Mouse (Mus musculus) erythroblast, adult 5-6 weeks (primary cell): ENCODE measurements around the gene Tspan10. TPM values are rescaled to one million over a fixed set of nuclear protein-coding genes. Genes with fewer than 3 reads are reported as not detected.
A peak's percentile ranks its signal among the peaks of the same experiment; 100 is the strongest.

Source experiments
- ATAC-seq: replicated peaks from 2 replicates; pipeline ENCODE4 v1.8.0; 2016; ENCODE audit warnings: moderate number of reproducible peaks, mild to moderate bottlenecking, moderate TSS enrichment, inconsistent platforms; ENCODE audit not compliant: poor library complexity, low FRiP score, severe bottlenecking
- total RNA-seq, 2 experiments: library from RNA; stranded (forward) in 1 of 2; stranded (reverse) in 1 of 2; fragments of 150-400 nt in 1 of 2; fragments of 200-764, 138-1000 nt in 1 of 2; gene quantifications; 2 replicates each; pipeline versions ENCODE4 v1.2.3 to v1.2.4; 2015 to 2017; ENCODE audit warnings: low replicate concordance in 2 of 2

Gene Tspan10
- total RNA-seq, 2 experiments from 2014 or later = 1.3 TPM; not detected in 1

DNA sequence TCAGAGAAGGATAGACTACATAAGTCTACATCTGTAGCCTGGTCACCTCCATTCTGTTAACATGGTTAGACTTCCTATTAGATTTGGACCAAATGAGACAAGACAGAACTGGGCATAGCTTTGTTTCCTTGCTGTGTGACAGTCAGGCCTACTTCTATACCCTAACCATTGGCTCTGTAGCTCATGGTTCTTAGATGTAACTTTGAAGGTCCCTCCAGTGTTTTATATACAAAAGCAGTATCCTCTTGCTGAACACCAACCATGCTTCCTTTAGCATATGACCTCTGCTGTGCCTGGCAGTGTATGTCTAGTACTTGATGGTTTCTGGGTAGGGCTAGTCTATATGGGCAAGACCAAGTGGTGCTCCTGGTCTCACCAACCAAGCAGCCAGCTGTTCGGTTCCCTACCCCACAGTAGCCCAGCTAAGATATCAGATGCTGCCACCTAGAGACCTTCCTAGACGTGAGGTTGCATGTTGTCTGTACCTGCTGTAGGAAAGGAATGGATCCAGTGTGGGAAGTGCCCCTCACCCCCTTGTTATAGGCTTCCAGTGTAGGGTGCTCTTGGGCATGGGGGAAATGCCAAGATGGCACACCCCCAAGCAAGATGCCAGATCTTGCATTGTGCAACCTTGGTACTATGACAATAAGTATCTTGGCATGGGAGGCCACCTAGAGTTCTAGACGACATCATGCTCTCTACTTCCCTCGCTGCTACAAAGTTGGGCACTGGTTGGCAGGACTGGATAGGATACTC, 48.0 kb downstream of the Tspan10 start:
- ATAC-seq = no peak

DNA sequence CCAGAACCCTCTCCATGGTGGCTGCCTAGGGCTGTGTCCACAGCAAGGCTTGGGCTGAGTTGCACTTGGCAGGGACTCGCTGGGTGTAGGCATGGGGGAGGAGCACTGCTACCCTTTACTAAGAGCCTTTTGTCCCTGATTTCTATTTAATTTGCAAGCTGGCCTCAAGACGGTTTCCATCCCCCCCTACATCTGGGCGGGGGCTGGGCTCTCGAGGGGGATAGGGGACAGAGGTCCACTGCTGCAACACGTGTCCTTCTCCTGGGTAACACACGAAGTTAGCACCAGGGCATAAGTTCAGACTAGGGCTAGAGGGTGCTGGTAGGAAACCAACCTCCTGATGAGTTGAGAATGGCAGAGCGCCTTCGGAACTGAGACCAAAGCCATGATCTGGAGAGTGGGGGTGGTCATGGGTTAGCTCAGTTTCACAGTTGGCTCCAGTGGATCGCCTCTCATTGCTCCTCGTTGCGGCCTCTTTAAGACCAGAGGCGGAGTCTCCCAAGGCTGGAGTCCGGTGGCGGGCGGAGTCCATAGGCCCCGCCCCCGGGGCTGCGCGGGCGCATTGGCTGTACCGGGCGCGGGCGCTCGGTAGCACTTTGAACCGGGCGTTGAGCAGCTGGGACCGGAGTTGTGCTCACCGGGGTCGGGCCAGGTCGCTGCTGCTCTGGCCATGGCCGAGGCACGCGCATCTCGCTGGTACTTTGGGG, 49.0 kb downstream of the Tspan10 start, which contains the start of gene Slc25a10:
Gene Slc25a10 (plus strand): TSS at position 524 of the 707 bp plus-strand sequence.
- peak; percentile 83 for ATAC-seq

DNA sequence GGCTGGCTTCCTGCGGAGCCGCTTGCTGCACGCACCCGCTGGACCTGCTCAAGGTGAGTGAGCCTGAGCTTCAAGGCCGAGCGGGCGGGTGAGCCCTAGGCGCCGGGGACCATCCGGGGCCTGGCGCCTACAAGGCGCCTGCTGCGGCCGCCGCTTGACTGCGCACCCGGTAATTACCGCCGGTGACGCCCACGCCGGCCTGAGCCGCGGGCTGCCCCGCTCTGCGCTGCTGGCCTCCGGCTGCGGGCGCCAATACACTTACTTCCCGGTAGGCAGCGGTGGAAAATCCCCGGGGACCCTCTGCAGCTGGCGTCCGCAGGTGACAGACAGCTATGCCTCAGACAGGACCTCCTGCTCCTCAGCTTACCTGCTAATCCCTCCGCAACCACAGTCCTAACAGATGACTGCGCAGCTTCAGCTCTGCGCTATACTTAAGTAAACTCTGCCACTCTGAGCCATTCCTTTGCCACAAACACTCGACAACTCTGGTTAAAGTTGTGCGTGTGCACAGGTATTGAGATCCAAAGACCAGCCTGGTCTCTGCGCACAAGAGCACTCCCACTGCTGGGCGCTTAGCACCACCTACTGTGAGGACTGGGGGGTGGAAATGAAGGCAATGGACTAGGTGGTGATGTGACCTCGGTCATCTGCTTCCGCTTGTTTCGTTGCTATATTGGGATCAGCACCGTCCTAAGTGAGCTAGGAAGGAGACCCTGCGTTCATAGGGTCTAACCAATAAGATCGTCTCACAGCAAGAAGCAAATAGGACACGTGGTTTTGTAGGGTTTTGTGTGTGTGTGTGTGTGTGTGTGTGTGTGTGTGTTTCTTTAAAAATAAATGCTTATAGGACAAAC, 49.8 kb downstream of the Tspan10 start:
- ATAC-seq = peak; percentile 57

DNA sequence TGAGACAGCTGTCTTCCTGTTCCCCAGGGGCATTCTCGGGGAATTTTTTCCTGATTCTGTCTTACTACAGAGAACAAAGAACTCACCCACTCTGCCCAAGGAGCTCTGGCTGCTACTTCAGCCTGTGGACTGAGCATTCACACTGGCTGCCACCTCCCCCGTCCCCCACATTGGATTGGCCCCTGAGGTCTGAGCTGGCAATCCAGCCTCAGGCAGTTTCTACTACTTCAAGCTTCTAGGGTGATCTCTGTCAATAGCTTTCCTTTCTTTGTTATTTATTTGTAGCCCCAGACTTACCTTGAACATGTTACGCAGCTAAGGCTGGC, 50.4 kb downstream of the Tspan10 start:
- no peak for ATAC-seq

DNA sequence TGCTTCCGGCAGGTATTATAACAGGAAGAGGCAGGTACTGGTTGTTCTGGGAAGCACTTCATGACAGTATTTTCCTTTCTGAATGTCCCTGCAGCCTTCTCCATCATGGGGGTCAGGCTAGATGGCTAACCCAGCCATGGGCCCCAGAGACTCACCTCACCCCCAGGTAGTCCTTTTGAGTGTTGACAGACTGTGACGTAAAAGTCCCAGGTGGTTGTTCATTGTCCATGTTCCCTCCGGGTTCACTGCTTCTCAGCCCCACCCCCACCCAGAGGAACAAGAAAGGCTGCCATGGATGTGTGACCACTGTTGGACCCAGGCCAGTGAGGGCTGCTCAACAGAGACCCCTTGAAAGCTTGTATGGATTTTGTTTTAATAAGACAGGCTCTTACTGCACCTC, 50.9 kb downstream of the Tspan10 start:
- ATAC-seq = no peak

DNA sequence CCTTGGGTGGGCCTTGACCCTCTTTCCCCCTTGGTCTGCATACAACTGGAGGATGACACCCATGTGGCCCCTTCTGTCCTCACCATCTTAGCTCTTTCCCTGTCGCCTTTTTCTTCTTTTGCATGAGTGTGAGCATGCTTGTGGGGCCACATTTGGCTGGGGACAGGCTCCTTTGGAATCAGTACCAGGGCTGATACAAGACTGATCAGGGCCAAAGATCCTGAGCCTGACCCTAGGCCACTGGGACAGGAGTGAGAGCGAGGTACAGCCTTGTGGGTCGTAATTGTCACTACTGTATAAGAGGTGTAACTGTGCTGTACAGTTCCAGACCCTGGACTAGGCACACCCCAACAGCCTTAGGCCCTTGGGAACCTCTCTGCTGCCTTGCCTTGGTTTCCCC, 51.5 kb downstream of the Tspan10 start:
- ATAC-seq = no peak

Other genes with a start within 250 kb of the Tspan10 start
- 2.1 and 3.3 TPM in 2 replicates for gene Bahcc1, start 209.7 kb upstream of the Tspan10 start, total RNA-seq (2015; ENCODE audit: low replicate concordance)
- gene Bahcc1, start 209.7 kb upstream of the Tspan10 start, total RNA-seq (2017; ENCODE audit: low replicate concordance) = 0.84 and 2.0 TPM in 2 replicates
- gene Actg1, start 94.1 kb upstream of the Tspan10 start, total RNA-seq (2015; ENCODE audit: low replicate concordance) = 637 and 655 TPM in 2 replicates
- gene Actg1, start 94.1 kb upstream of the Tspan10 start, total RNA-seq (2017; ENCODE audit: low replicate concordance) = 301 and 341 TPM in 2 replicates
- gene Fscn2, start 81.1 kb upstream of the Tspan10 start, total RNA-seq (2015; ENCODE audit: low replicate concordance) = not detected in 2 replicates
- not detected in 2 replicates for gene Fscn2, start 81.1 kb upstream of the Tspan10 start, total RNA-seq (2017; ENCODE audit: low replicate concordance)
- 0.96 and 3.6 TPM in 2 replicates for gene Faap100, start 63.9 kb upstream of the Tspan10 start, total RNA-seq (2015; ENCODE audit: low replicate concordance)
- 1.4 and 2.9 TPM in 2 replicates for gene Faap100, start 63.9 kb upstream of the Tspan10 start, total RNA-seq (2017; ENCODE audit: low replicate concordance)
- 16.1 and 17.6 TPM in 2 replicates for gene Nploc4, start 4.9 kb upstream of the Tspan10 start, total RNA-seq (2015; ENCODE audit: low replicate concordance)
- 24.6 and 31.8 TPM in 2 replicates for gene Nploc4, start 4.9 kb upstream of the Tspan10 start, total RNA-seq (2017; ENCODE audit: low replicate concordance)
- gene Pde6g, start 10.9 kb downstream of the Tspan10 start, total RNA-seq (2015; ENCODE audit: low replicate concordance) = not detected in 2 replicates
- gene Pde6g, start 10.9 kb downstream of the Tspan10 start, total RNA-seq (2017; ENCODE audit: low replicate concordance) = not detected in 2 replicates
- 7.3 TPM in 1 of 2 replicates, not detected in the other for gene Oxld1, start 15.4 kb downstream of the Tspan10 start, total RNA-seq (2015; ENCODE audit: low replicate concordance)
- gene Oxld1, start 15.4 kb downstream of the Tspan10 start, total RNA-seq (2017; ENCODE audit: low replicate concordance) = 6.1 and 6.9 TPM in 2 replicates
- 1.5 and 2.1 TPM in 2 replicates for gene Ccdc137, start 15.5 kb downstream of the Tspan10 start, total RNA-seq (2015; ENCODE audit: low replicate concordance)
- 1.5 and 16.8 TPM in 2 replicates for gene Ccdc137, start 15.5 kb downstream of the Tspan10 start, total RNA-seq (2017; ENCODE audit: low replicate concordance)
- gene Arl16, start 25.0 kb downstream of the Tspan10 start, total RNA-seq (2015; ENCODE audit: low replicate concordance) = 4.2 and 5.9 TPM in 2 replicates
- 3.3 TPM in 1 of 2 replicates, not detected in the other for gene Arl16, start 25.0 kb downstream of the Tspan10 start, total RNA-seq (2017; ENCODE audit: low replicate concordance)
- 12.1 and 16.1 TPM in 2 replicates for gene Mrpl12, start 42.0 kb downstream of the Tspan10 start, total RNA-seq (2015; ENCODE audit: low replicate concordance)
- gene Mrpl12, start 42.0 kb downstream of the Tspan10 start, total RNA-seq (2017; ENCODE audit: low replicate concordance) = 12.1 and 15.6 TPM in 2 replicates
- gene Slc25a10, start 49.2 kb downstream of the Tspan10 start, total RNA-seq (2015; ENCODE audit: low replicate concordance) = 6.9 and 11.1 TPM in 2 replicates
- 4.7 and 6.0 TPM in 2 replicates for gene Slc25a10, start 49.2 kb downstream of the Tspan10 start, total RNA-seq (2017; ENCODE audit: low replicate concordance)
- gene Gcgr, start 88.1 kb downstream of the Tspan10 start, total RNA-seq (2015; ENCODE audit: low replicate concordance) = not detected in 2 replicates
- gene Gcgr, start 88.1 kb downstream of the Tspan10 start, total RNA-seq (2017; ENCODE audit: low replicate concordance) = not detected in 2 replicates
- 8.1 and 17.6 TPM in 2 replicates for gene Mcrip1, start 107.1 kb downstream of the Tspan10 start, total RNA-seq (2015; ENCODE audit: low replicate concordance)
- 3.2 and 9.6 TPM in 2 replicates for gene Mcrip1, start 107.1 kb downstream of the Tspan10 start, total RNA-seq (2017; ENCODE audit: low replicate concordance)
- not detected in 2 replicates for gene Ppp1r27, start 108.5 kb downstream of the Tspan10 start, total RNA-seq (2015; ENCODE audit: low replicate concordance)
- gene Ppp1r27, start 108.5 kb downstream of the Tspan10 start, total RNA-seq (2017; ENCODE audit: low replicate concordance) = not detected in 2 replicates
- gene P4hb, start 130.6 kb downstream of the Tspan10 start, total RNA-seq (2015; ENCODE audit: low replicate concordance) = 108 and 148 TPM in 2 replicates
- 136 and 145 TPM in 2 replicates for gene P4hb, start 130.6 kb downstream of the Tspan10 start, total RNA-seq (2017; ENCODE audit: low replicate concordance)
- 101 and 127 TPM in 2 replicates for gene Arhgdia, start 139.0 kb downstream of the Tspan10 start, total RNA-seq (2015; ENCODE audit: low replicate concordance)
- 35.7 and 38.1 TPM in 2 replicates for gene Arhgdia, start 139.0 kb downstream of the Tspan10 start, total RNA-seq (2017; ENCODE audit: low replicate concordance)
- 60.6 and 67.8 TPM in 2 replicates for gene Alyref, start 155.7 kb downstream of the Tspan10 start, total RNA-seq (2015; ENCODE audit: low replicate concordance)
- gene Alyref, start 155.7 kb downstream of the Tspan10 start, total RNA-seq (2017; ENCODE audit: low replicate concordance) = 86.1 and 86.4 TPM in 2 replicates
- gene Anapc11, start 155.8 kb downstream of the Tspan10 start, total RNA-seq (2015; ENCODE audit: low replicate concordance) = 15.0 and 16.9 TPM in 2 replicates
- 0.56 and 6.5 TPM in 2 replicates for gene Anapc11, start 155.8 kb downstream of the Tspan10 start, total RNA-seq (2017; ENCODE audit: low replicate concordance)
- not detected in 2 replicates for gene Npb, start 165.8 kb downstream of the Tspan10 start, total RNA-seq (2015; ENCODE audit: low replicate concordance)
- not detected in 2 replicates for gene Npb, start 165.8 kb downstream of the Tspan10 start, total RNA-seq (2017; ENCODE audit: low replicate concordance)
- gene Pcyt2, start 175.3 kb downstream of the Tspan10 start, total RNA-seq (2015; ENCODE audit: low replicate concordance) = 7.7 and 20.7 TPM in 2 replicates
- gene Pcyt2, start 175.3 kb downstream of the Tspan10 start, total RNA-seq (2017; ENCODE audit: low replicate concordance) = 19.8 and 39.8 TPM in 2 replicates
- 21.9 and 26.1 TPM in 2 replicates for gene Sirt7, start 182.6 kb downstream of the Tspan10 start, total RNA-seq (2015; ENCODE audit: low replicate concordance)
- 48.8 and 52.1 TPM in 2 replicates for gene Sirt7, start 182.6 kb downstream of the Tspan10 start, total RNA-seq (2017; ENCODE audit: low replicate concordance)
- gene Mafg, start 191.0 kb downstream of the Tspan10 start, total RNA-seq (2015; ENCODE audit: low replicate concordance) = 65.3 and 78.0 TPM in 2 replicates
- gene Mafg, start 191.0 kb downstream of the Tspan10 start, total RNA-seq (2017; ENCODE audit: low replicate concordance) = 137 and 154 TPM in 2 replicates
- gene Pycr1, start 201.1 kb downstream of the Tspan10 start, total RNA-seq (2015; ENCODE audit: low replicate concordance) = 2.3 TPM in 1 of 2 replicates, not detected in the other
- not detected in 2 replicates for gene Pycr1, start 201.1 kb downstream of the Tspan10 start, total RNA-seq (2017; ENCODE audit: low replicate concordance)
- gene Myadml2, start 205.5 kb downstream of the Tspan10 start, total RNA-seq (2015; ENCODE audit: low replicate concordance) = not detected in 2 replicates
- gene Myadml2, start 205.5 kb downstream of the Tspan10 start, total RNA-seq (2017; ENCODE audit: low replicate concordance) = not detected in 2 replicates
- gene Notum, start 218.5 kb downstream of the Tspan10 start, total RNA-seq (2015; ENCODE audit: low replicate concordance) = not detected in 2 replicates
- gene Notum, start 218.5 kb downstream of the Tspan10 start, total RNA-seq (2017; ENCODE audit: low replicate concordance) = not detected in 2 replicates
- 16.7 and 17.6 TPM in 2 replicates for gene Aspscr1, start 230.3 kb downstream of the Tspan10 start, total RNA-seq (2015; ENCODE audit: low replicate concordance)
- 10.7 and 15.9 TPM in 2 replicates for gene Aspscr1, start 230.3 kb downstream of the Tspan10 start, total RNA-seq (2017; ENCODE audit: low replicate concordance)